26 mouse cellular contexts compared by ENCODE assay signal in the genomic region with DNA sequence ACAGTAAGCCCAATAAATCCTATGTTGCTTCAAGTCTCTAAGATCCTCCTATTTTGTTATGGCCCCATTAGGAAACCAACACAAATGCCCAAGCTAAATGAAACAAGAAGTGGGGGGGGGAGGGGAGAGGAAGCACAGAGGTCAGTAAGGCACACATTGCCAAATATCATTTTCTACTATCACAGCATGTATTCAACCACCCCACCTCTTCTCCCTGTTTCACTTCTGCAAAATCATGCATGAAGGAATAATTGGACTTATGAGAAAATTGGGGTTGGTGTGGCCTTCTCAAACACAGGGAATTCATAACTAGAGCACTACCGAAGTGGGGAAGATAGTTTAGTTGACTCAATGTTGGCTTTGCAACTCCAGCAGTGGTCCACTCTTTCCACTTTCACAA.
A peak's percentile ranks its signal among the peaks of the same experiment; 100 is the strongest.
DNase-seq lines count a peak whose midpoint lies in the region; ATAC-seq and TF ChIP-seq lines count a peak whose summit lies in the region.
"Had no signal": no experiment of that assay in that cellular context is flagged by ENCODE, and none has a peak within 500 bp of the region (broad histone marks: within the 10 kb centered on the region; RNA-seq: fewer than 3 reads in every experiment).

No protein-coding gene starts in this region.

- DNase-seq in spleen, adult 2 months (ENCODE audit: low read depth in 1 of 2, low spot score in 2 of 2): peak in 1 of 2 experiments; percentile 29
- DNase-seq in spleen, postnatal 10 days (ENCODE audit: low spot score in 2 of 2): no peak
- DNase-seq in testis, postnatal 10 days (ENCODE audit: low spot score): no peak
- DNase-seq in limb, embryonic 10.5 days (ENCODE audit: low spot score): no peak
- DNase-seq: cerebellum, adult 18-20 months; cerebellum, postnatal 25 days; embryo, embryonic 11 days; heart, adult 18-20 months; heart, postnatal 10 days; kidney, postnatal 36 days; left cerebral cortex, postnatal 4 days; liver; lung, adult 2 months; thymus, postnatal 14 days had no signal

- no peak overlapping the region for H3K9ac ChIP-seq in midbrain, embryonic 16.5 days (ENCODE audit: low read depth, low read length)
- H3K9ac ChIP-seq: embryonic facial prominence, embryonic 13.5 days; forebrain, embryonic 12.5 days; heart, embryonic 12.5 days had no signal

- peak overlapping the region; percentile 59 for H3K27ac ChIP-seq in spleen, adult 2 months (ENCODE audit: insufficient read depth, low read length)
- H3K27ac ChIP-seq in bone marrow, adult 2 months (ENCODE audit: control insufficient read depth, insufficient read depth, low read depth, low read length, poor library complexity): peak overlapping the region; percentile 8; the same call in 1 of the 2 replicates
- no peak overlapping the region for H3K27ac ChIP-seq in limb, embryonic 10.5 days
- no peak overlapping the region for H3K27ac ChIP-seq in midbrain, embryonic 16.5 days (ENCODE audit: low read length)
- H3K27ac ChIP-seq: embryonic facial prominence, embryonic 13.5 days; forebrain, embryonic 12.5 days; hindbrain, postnatal 0 days; left cerebral cortex, adult 2 months had no signal

- 68% methylated on average over 1 of the region's 1 CpGs for WGBS in spleen, adult 2 months
- 47% methylated on average over 1 of the region's 1 CpGs for WGBS in bone marrow, adult 2 months
- 97% methylated on average over 1 of the region's 1 CpGs for WGBS in limb, embryonic 10.5 days
- WGBS in midbrain, embryonic 16.5 days: 94% methylated on average over 1 of the region's 1 CpGs

- no peak overlapping the region for H3K4me3 ChIP-seq in spleen, adult 2 months (ENCODE audit: extremely low read depth, insufficient read depth, insufficient read length)
- no peak overlapping the region for H3K4me3 ChIP-seq in bone marrow, adult 2 months (replicated peaks; ENCODE audit: control insufficient read depth, low read depth, low read length)
- no peak overlapping the region for H3K4me3 ChIP-seq in limb, embryonic 10.5 days
- no peak overlapping the region for H3K4me3 ChIP-seq in midbrain, embryonic 16.5 days (ENCODE audit: low read depth, low read length)
- H3K4me3 ChIP-seq: embryonic facial prominence, embryonic 13.5 days; erythroblast, embryonic 14.5 days; forebrain, embryonic 12.5 days; heart, embryonic 12.5 days; left cerebral cortex, adult 2 months had no signal

- H3K36me3 ChIP-seq in spleen, adult 2 months (ENCODE audit: control insufficient read depth, insufficient read depth, low read length): no peaks in the 10 kb centered on the region
- no peaks in the 10 kb centered on the region for H3K36me3 ChIP-seq in limb, embryonic 10.5 days
- no peaks in the 10 kb centered on the region for H3K36me3 ChIP-seq in midbrain, embryonic 16.5 days (ENCODE audit: control insufficient read depth, insufficient read depth, low read length)
- H3K36me3 ChIP-seq: embryonic facial prominence, embryonic 13.5 days; forebrain, embryonic 12.5 days; heart, embryonic 12.5 days had no signal

- no peak for TF ChIP-seq CTCF in spleen, adult 2 months (IDR thresholded peaks at IDR 0.05; ENCODE audit: extremely low read depth, insufficient read depth, insufficient read length, insufficient replicate concordance)
- TF ChIP-seq CTCF in bone marrow, adult 2 months (IDR thresholded peaks at IDR 0.05; ENCODE audit: control insufficient read depth, insufficient read depth, low read length): no peak

- H3K4me2 ChIP-seq in midbrain, embryonic 16.5 days (ENCODE audit: low read length): no peak overlapping the region
- H3K4me2 ChIP-seq: embryonic facial prominence, embryonic 13.5 days; forebrain, embryonic 12.5 days; heart, embryonic 12.5 days had no signal

- peaks cover 26% of the 10 kb centered on the region for H3K4me1 ChIP-seq in spleen, adult 2 months (ENCODE audit: control insufficient read depth, insufficient read depth, insufficient read length)
- H3K4me1 ChIP-seq in bone marrow, adult 2 months (ENCODE audit: control insufficient read depth, insufficient read depth, low read length): peaks cover 12% of the 10 kb centered on the region; the same call in 1 of the 2 replicates
- peaks cover 15% of the 10 kb centered on the region for H3K4me1 ChIP-seq in limb, embryonic 10.5 days
- no peaks in the 10 kb centered on the region for H3K4me1 ChIP-seq in midbrain, embryonic 16.5 days (ENCODE audit: control insufficient read depth, insufficient read depth, low read length)

- peak; percentile 78 for ATAC-seq in granulocyte monocyte progenitor cell, adult 5-6 weeks (replicated peaks; ENCODE audit: poor library complexity, severe bottlenecking)
- peak; percentile 48 for ATAC-seq in neutrophil, adult 5-6 weeks (ENCODE audit: extremely low read depth, insufficient number of reproducible peaks, low FRiP score, poor library complexity, severe bottlenecking)
- no peak for ATAC-seq in midbrain, embryonic 16.5 days
- ATAC-seq: hindbrain, postnatal 0 days; intestine, embryonic 16.5 days; Patski had no signal

- TF ChIP-seq POLR2A in spleen, adult 2 months (IDR thresholded peaks at IDR 0.05; ENCODE audit: low read depth, low read length): no peak
- no peak for TF ChIP-seq POLR2A in bone marrow, adult 2 months (IDR thresholded peaks at IDR 0.05; ENCODE audit: borderline replicate concordance, control insufficient read depth, low read depth, low read length)

- no peaks in the 10 kb centered on the region for H3K27me3 ChIP-seq in spleen, adult 2 months (ENCODE audit: control insufficient read depth, insufficient read depth, low read length)
- H3K27me3 ChIP-seq in limb, embryonic 10.5 days (ENCODE audit: low read depth, poor library complexity, severe bottlenecking): no peaks in the 10 kb centered on the region
- H3K27me3 ChIP-seq in midbrain, embryonic 16.5 days (ENCODE audit: control insufficient read depth, insufficient read depth, low read depth, low read length): no peaks in the 10 kb centered on the region
- H3K27me3 ChIP-seq: embryonic facial prominence, embryonic 13.5 days; forebrain, embryonic 12.5 days; heart, embryonic 12.5 days; Patski had no signal

- no peaks in the 10 kb centered on the region for H3K9me3 ChIP-seq in limb, embryonic 10.5 days (replicated peaks)
- no peaks in the 10 kb centered on the region for H3K9me3 ChIP-seq in midbrain, embryonic 16.5 days (replicated peaks; ENCODE audit: control insufficient read depth, low read length, poor library complexity, severe bottlenecking)
- H3K9me3 ChIP-seq: embryonic facial prominence, embryonic 13.5 days; forebrain, embryonic 12.5 days; heart, embryonic 12.5 days had no signal

Comparison
In these comparisons a context has a peak if more than half of its experiments do, and no peak if none do; other contexts are left out.
1. H3K27ac ChIP-seq: peak in spleen, adult 2 months (single experiment) and bone marrow, adult 2 months (single experiment); none in limb, embryonic 10.5 days (single experiment) and midbrain, embryonic 16.5 days (single experiment).